Mouse (Mus musculus): ENCODE data around the gene Cbx4. TPM values are rescaled to one million over a fixed set of nuclear protein-coding genes. Genes with fewer than 3 reads are reported as not detected.

Cbx4 gene
- total RNA-seq, 2 experiments from 2014 or later = 44.7 to 49.1 TPM

Other genes with a start within 250 kb of the Cbx4 start
- gene Rbfox3, start 174.6 kb downstream of the Cbx4 start, total RNA-seq (2021) = 100 to 1,000 TPM; 264 to 275 TPM
- gene Enpp7, start 98.0 kb downstream of the Cbx4 start, total RNA-seq (2021) = not detected
- gene Cbx2, start 63.3 kb downstream of the Cbx4 start, total RNA-seq (2021) = 1 to 10 TPM; 2.5 to 2.9 TPM
- 10 to 100 TPM in 1 of 2 experiments, 1 to 10 TPM in 1; 8.7 to 10.9 TPM for gene Cbx8, start 45.3 kb downstream of the Cbx4 start, total RNA-seq (2021)
- gene Tbc1d16, start 142.3 kb upstream of the Cbx4 start, total RNA-seq (2021) = 10 to 100 TPM; 37.5 to 39.9 TPM
- 1 to 10 TPM; 2.3 to 2.7 TPM for gene Ccdc40, start 142.4 kb upstream of the Cbx4 start, total RNA-seq (2021)
- gene Gaa, start 181.7 kb upstream of the Cbx4 start, total RNA-seq (2021) = 100 to 1,000 TPM; 347 to 355 TPM
- gene Eif4a3, start 213.9 kb upstream of the Cbx4 start, total RNA-seq (2021) = 10 to 100 TPM; 92.8 to 97.8 TPM
- gene Card14, start 221.5 kb upstream of the Cbx4 start, total RNA-seq (2021) = under 1 TPM; 0.36 to 0.47 TPM